Mouse (Mus musculus) MEL (cell line): Measurements from ENCODE around the gene Cyp17a1. TPM values are rescaled to one million over a fixed set of nuclear protein-coding genes. Genes with fewer than 3 reads are reported as not detected.
A peak's percentile ranks its signal among the peaks of the same experiment; 100 is the strongest.

Experiments used
- DNase-seq: peaks from one replicate; pipeline ENCODE4 v3.0.0; 2011; ENCODE audit warnings: low read depth, low spot score
- H3K27ac ChIP-seq: 2 replicates; pipeline ENCODE4 v1.5.1; 2012; ENCODE audit warnings: low read depth, mild to moderate bottlenecking, control low read depth, low read length, moderate library complexity; ENCODE audit not compliant: control insufficient read depth
- H3K27me3 ChIP-seq, 2 experiments: fragments of 150-350 bp in 1 of 2; sonication (generic) in 1 of 2; 2 replicates each; pipeline ENCODE4 v1.6.1; 2012; ENCODE audit warnings: low read length in 2 of 2, mild to moderate bottlenecking in 2 of 2, improper control_type of control experiment in 1 of 2, moderate library complexity in 1 of 2; ENCODE audit not compliant: insufficient read depth in 2 of 2, control insufficient read depth in 1 of 2
- H3K36me3 ChIP-seq, 2 experiments: 2 replicates each; pipeline ENCODE4 v1.6.1; 2012 to 2014; ENCODE audit warnings: low read length in 2 of 2, improper control_type of control experiment in 1 of 2, inconsistent platforms in 1 of 2, mild to moderate bottlenecking in 1 of 2; ENCODE audit not compliant: insufficient read depth in 2 of 2, control insufficient read depth in 1 of 2
- H3K4me1 ChIP-seq, 2 experiments: fragments of 150-350 bp in 1 of 2; sonication (generic) in 1 of 2; 2 replicates each; pipeline ENCODE4 v1.6.1; 2012; ENCODE audit warnings: low read length in 2 of 2, improper control_type of control experiment in 1 of 2, mild to moderate bottlenecking in 1 of 2; ENCODE audit not compliant: insufficient read depth in 2 of 2, control insufficient read depth in 1 of 2
- H3K4me3 ChIP-seq, 2 experiments: fragments of 150-350 bp in 1 of 2; sonication (generic) in 1 of 2; 2 replicates each; pipeline ENCODE4 v1.5.1; 2012; ENCODE audit warnings: low read depth in 2 of 2, low read length in 2 of 2, mild to moderate bottlenecking in 2 of 2, moderate library complexity in 2 of 2, control low read depth in 1 of 2, improper control_type of control experiment in 1 of 2; ENCODE audit not compliant: control insufficient read depth in 1 of 2, insufficient read depth in 1 of 2
- H3K79me2 ChIP-seq: 2 replicates; pipeline ENCODE4 v1.6.1; 2012; ENCODE audit warnings: mild to moderate bottlenecking, low read length, moderate library complexity; ENCODE audit not compliant: control insufficient read depth, poor library complexity, insufficient read depth
- H3K9ac ChIP-seq: 2 replicates; pipeline ENCODE4 v1.6.1; 2012; ENCODE audit warnings: low read depth, mild to moderate bottlenecking, control low read depth, low read length, moderate library complexity; ENCODE audit not compliant: control insufficient read depth, poor library complexity, severe bottlenecking
- H3K9me3 ChIP-seq: fragments of 150-350 bp; sonication (generic); replicated peaks from 2 replicates; pipeline ENCODE4 v1.6.1; 2012; ENCODE audit warnings: mild to moderate bottlenecking, low read length, improper control_type of control experiment, moderate library complexity; ENCODE audit not compliant: insufficient read depth
- BHLHE40 ChIP-seq: IDR thresholded peaks from 2 replicates; pipeline ENCODE4 v1.6.1; 2012; ENCODE audit warnings: low read depth, mild to moderate bottlenecking, inconsistent platforms, low read length, improper control_type of control experiment, borderline replicate concordance
- CHD1 ChIP-seq: IDR thresholded peaks from 2 replicates; pipeline ENCODE4 v1.6.1; 2012; ENCODE audit warnings: low read depth, mild to moderate bottlenecking, inconsistent platforms, low read length, improper control_type of control experiment
- CHD2 ChIP-seq: IDR thresholded peaks from 2 replicates; pipeline ENCODE4 v1.6.1; 2011; ENCODE audit warnings: low read length, improper control_type of control experiment
- CTCF ChIP-seq, 3 experiments: IDR thresholded peaks in 2 of 3; conservative IDR thresholded peaks in 1 of 3; 2 replicates each; pipeline ENCODE4 v1.5.1; 2011 to 2012; ENCODE audit warnings: low read length in 3 of 3, low read depth in 2 of 3, mild to moderate bottlenecking in 2 of 3, improper control_type of control experiment in 1 of 3, inconsistent platforms in 1 of 3, mixed read lengths in 1 of 3, moderate library complexity in 1 of 3; ENCODE audit not compliant: control insufficient read depth in 1 of 3, insufficient read depth in 1 of 3, poor library complexity in 1 of 3, severe bottlenecking in 1 of 3
- E2F4 ChIP-seq: IDR thresholded peaks from 2 replicates; pipeline ENCODE4 v1.6.1; 2011; ENCODE audit warnings: low read depth, low read length, improper control_type of control experiment, borderline replicate concordance
- ELF1 ChIP-seq: IDR thresholded peaks from 2 replicates; pipeline ENCODE4 v1.6.1; 2014; ENCODE audit warnings: low read depth, mild to moderate bottlenecking, inconsistent platforms, low read length, improper control_type of control experiment, moderate library complexity
- EP300 ChIP-seq, 2 experiments: IDR thresholded peaks; 2 replicates each; pipeline ENCODE4 v1.6.1; 2011; ENCODE audit warnings: improper control_type of control experiment in 2 of 2, low read length in 2 of 2, low read depth in 1 of 2, mild to moderate bottlenecking in 1 of 2
- ETS1 ChIP-seq: IDR thresholded peaks from 2 replicates; pipeline ENCODE4 v1.6.1; 2012; ENCODE audit warnings: low read depth, mild to moderate bottlenecking, inconsistent platforms, low read length, improper control_type of control experiment, moderate library complexity
- GABPA ChIP-seq: IDR thresholded peaks from 2 replicates; pipeline ENCODE4 v1.6.1; 2012; ENCODE audit warnings: low read depth, mild to moderate bottlenecking, inconsistent platforms, low read length, improper control_type of control experiment, moderate library complexity
- GATA1 ChIP-seq: IDR thresholded peaks from 2 replicates; pipeline ENCODE4 v1.6.1; 2011; ENCODE audit warnings: low read depth, low read length, improper control_type of control experiment
- HCFC1 ChIP-seq: IDR thresholded peaks from 2 replicates; pipeline ENCODE4 v1.6.1; 2012; ENCODE audit warnings: low read depth, mild to moderate bottlenecking, inconsistent platforms, low read length, improper control_type of control experiment, moderate library complexity
- JUND ChIP-seq: IDR thresholded peaks from 2 replicates; pipeline ENCODE4 v1.6.1; 2011; ENCODE audit warnings: low read depth, mild to moderate bottlenecking, improper control_type of control experiment, low read length
- KAT2A ChIP-seq: conservative IDR thresholded peaks from 2 replicates; pipeline ENCODE4 v1.6.1; 2012; ENCODE audit warnings: low read depth, low read length, improper control_type of control experiment, inconsistent platforms
- MAFK ChIP-seq: IDR thresholded peaks from 2 replicates; pipeline ENCODE4 v1.6.1; 2011; ENCODE audit warnings: low read depth, mild to moderate bottlenecking, low read length, improper control_type of control experiment, borderline replicate concordance
- MAX ChIP-seq: IDR thresholded peaks from 2 replicates; pipeline ENCODE4 v1.6.1; 2011; ENCODE audit warnings: low read length, improper control_type of control experiment
- MAZ ChIP-seq: IDR thresholded peaks from 2 replicates; pipeline ENCODE4 v1.6.1; 2012; ENCODE audit warnings: low read depth, mild to moderate bottlenecking, inconsistent platforms, low read length, improper control_type of control experiment
- MXI1 ChIP-seq: IDR thresholded peaks from 2 replicates; pipeline ENCODE4 v1.6.1; 2011; ENCODE audit warnings: mild to moderate bottlenecking, low read depth, low read length, improper control_type of control experiment
- MYB ChIP-seq: IDR thresholded peaks from 2 replicates; pipeline ENCODE4 v1.6.1; 2011; ENCODE audit warnings: mild to moderate bottlenecking, low read depth, low read length, improper control_type of control experiment
- MYC ChIP-seq: IDR thresholded peaks from 2 replicates; pipeline ENCODE4 v1.6.1; 2011; ENCODE audit warnings: low read depth, mild to moderate bottlenecking, low read length, improper control_type of control experiment, moderate library complexity
- NELFE ChIP-seq: IDR thresholded peaks from 2 replicates; pipeline ENCODE4 v1.6.1; 2011; ENCODE audit warnings: low read depth, low read length, improper control_type of control experiment
- NRF1 ChIP-seq: IDR thresholded peaks from 2 replicates; pipeline ENCODE4 v1.6.1; 2014; ENCODE audit warnings: low read depth, mild to moderate bottlenecking, inconsistent platforms, low read length, improper control_type of control experiment, moderate library complexity; ENCODE audit not compliant: poor library complexity, insufficient read depth, severe bottlenecking
- POLR2A ChIP-seq, 2 experiments: IDR thresholded peaks; 2 replicates each; pipeline ENCODE4 v1.6.1; 2011 to 2012; ENCODE audit warnings: low read length in 2 of 2, mild to moderate bottlenecking in 2 of 2, control low read depth in 1 of 2, improper control_type of control experiment in 1 of 2, low read depth in 1 of 2, moderate library complexity in 1 of 2; ENCODE audit not compliant: control insufficient read depth in 1 of 2, insufficient read depth in 1 of 2, poor library complexity in 1 of 2
- POLR2AphosphoS2 ChIP-seq: IDR thresholded peaks from 2 replicates; pipeline ENCODE4 v1.6.1; 2011; ENCODE audit warnings: low read length, improper control_type of control experiment
- POLR2AphosphoS5 ChIP-seq: IDR thresholded peaks from 2 replicates; pipeline ENCODE4 v1.6.1; 2012; ENCODE audit warnings: low read depth, borderline replicate concordance, mild to moderate bottlenecking, inconsistent platforms, low read length, moderate library complexity, mixed read lengths
- RAD21 ChIP-seq: IDR thresholded peaks from 2 replicates; pipeline ENCODE4 v1.6.1; 2011; ENCODE audit warnings: mild to moderate bottlenecking, low read depth, low read length, improper control_type of control experiment
- RCOR1 ChIP-seq: IDR thresholded peaks from 2 replicates; pipeline ENCODE4 v1.6.1; 2012; ENCODE audit warnings: low read depth, mild to moderate bottlenecking, inconsistent platforms, low read length, improper control_type of control experiment
- SIN3A ChIP-seq: IDR thresholded peaks from 2 replicates; pipeline ENCODE4 v1.6.1; 2012; ENCODE audit warnings: low read length, improper control_type of control experiment, inconsistent platforms
- SMC3 ChIP-seq: IDR thresholded peaks from 2 replicates; pipeline ENCODE4 v1.6.1; 2011; ENCODE audit warnings: low read depth, low read length, improper control_type of control experiment
- TAL1 ChIP-seq: IDR thresholded peaks from 2 replicates; pipeline ENCODE4 v1.6.1; 2012; ENCODE audit warnings: mild to moderate bottlenecking, inconsistent platforms, low read length, moderate library complexity, mixed read lengths
- TBP ChIP-seq: IDR thresholded peaks from 2 replicates; pipeline ENCODE4 v1.8.0; 2011; ENCODE audit warnings: low read depth, low read length, improper control_type of control experiment
- TCF12 ChIP-seq: IDR thresholded peaks from 2 replicates; pipeline ENCODE4 v1.6.1; 2014; ENCODE audit warnings: low read depth, mild to moderate bottlenecking, inconsistent platforms, low read length, improper control_type of control experiment, moderate library complexity
- UBTF ChIP-seq: IDR thresholded peaks from 2 replicates; pipeline ENCODE4 v1.6.1; 2012; ENCODE audit warnings: low read depth, mild to moderate bottlenecking, inconsistent platforms, low read length, improper control_type of control experiment, moderate library complexity, borderline replicate concordance; ENCODE audit not compliant: insufficient read depth
- USF1 ChIP-seq: IDR thresholded peaks from 2 replicates; pipeline ENCODE4 v1.6.1; 2014; ENCODE audit warnings: low read depth, mild to moderate bottlenecking, inconsistent platforms, low read length, improper control_type of control experiment, moderate library complexity
- USF2 ChIP-seq, 2 experiments: IDR thresholded peaks; 2 replicates each; pipeline ENCODE4 v1.6.1; 2011 to 2012; ENCODE audit warnings: improper control_type of control experiment in 2 of 2, low read length in 2 of 2, borderline replicate concordance in 1 of 2, inconsistent platforms in 1 of 2, low read depth in 1 of 2, mild to moderate bottlenecking in 1 of 2; ENCODE audit not compliant: insufficient read depth in 1 of 2
- ZC3H11A ChIP-seq: IDR thresholded peaks from 2 replicates; pipeline ENCODE4 v1.6.1; 2012; ENCODE audit warnings: low read depth, mild to moderate bottlenecking, inconsistent platforms, low read length, improper control_type of control experiment
- ZKSCAN1 ChIP-seq: IDR thresholded peaks from 2 replicates; pipeline ENCODE4 v1.6.1; 2012; ENCODE audit warnings: low read depth, mild to moderate bottlenecking, inconsistent platforms, low read length, improper control_type of control experiment, moderate library complexity
- ZMIZ1 ChIP-seq: IDR thresholded peaks from 2 replicates; pipeline ENCODE4 v1.6.1; 2012; ENCODE audit warnings: low read depth, mild to moderate bottlenecking, inconsistent platforms, low read length, improper control_type of control experiment, moderate library complexity
- ZNF384 ChIP-seq: IDR thresholded peaks from 2 replicates; pipeline ENCODE4 v1.6.1; 2012; ENCODE audit warnings: low read depth, mild to moderate bottlenecking, inconsistent platforms, low read length, improper control_type of control experiment
- polyA plus RNA-seq, 2 experiments: library from polyadenylated mRNA; stranded (reverse) in 1 of 2; unstranded in 1 of 2; fragments of >175 nt in 1 of 2; fragments of >200 nt in 1 of 2; gene quantifications; 2 replicates each; pipeline versions ENCODE4 v1.2.1 to v1.2.4; 2012; ENCODE audit warnings: low replicate concordance in 2 of 2, low read depth in 1 of 2; ENCODE audit not compliant: insufficient read length in 2 of 2, insufficient read depth in 1 of 2, missing spikeins in 1 of 2
- total RNA-seq: library from RNA; depleted of rRNA; stranded (reverse); fragments of 300-350 nt; gene quantifications from 2 replicates; pipeline ENCODE4 v1.2.3, GENCODE M21; 2012

Gene Cyp17a1
- total and polyA plus RNA-seq, 3 experiments, result not detected

DNA sequence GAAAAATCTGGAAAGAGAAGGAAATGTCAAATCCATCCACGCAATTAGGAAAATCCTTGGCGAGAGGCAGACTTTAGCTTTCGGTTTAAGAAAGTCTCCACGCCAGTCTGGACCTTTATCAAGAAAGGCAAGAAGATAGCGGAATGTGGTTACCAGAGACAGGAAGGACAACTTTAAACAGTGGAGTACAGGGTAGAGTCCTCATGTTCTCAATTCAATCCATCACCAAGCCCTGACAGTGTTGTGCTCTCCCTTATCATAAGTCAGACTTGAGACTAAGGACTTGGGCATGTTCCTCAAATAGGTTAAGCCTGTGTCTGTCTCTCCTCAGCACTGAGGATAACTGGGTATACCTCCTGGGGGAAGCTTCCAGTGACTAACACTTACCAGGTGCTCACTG is 3.2 kb downstream of the Cyp17a1 start:
- H3K9me3 ChIP-seq, result no peaks in the 10 kb centered on the region
- no peaks in the 10 kb centered on the region for H3K79me2 ChIP-seq
- peaks cover 0 to 18% of the 10 kb centered on the region in 2 experiments; a peak in 2 of 4 replicates for H3K36me3 ChIP-seq
- H3K4me3 ChIP-seq, result peak overlapping the region; percentile 39 to 65
- no peak overlapping the region for H3K27ac ChIP-seq
- H3K9ac ChIP-seq, result peak overlapping the region; percentile 27; the same call in 1 of the 2 replicates
- peak; percentile 89 for DNase-seq
- peaks cover 6 to 27% of the 10 kb centered on the region in 2 experiments for H3K4me1 ChIP-seq
- H3K27me3 ChIP-seq, result no peaks in the 10 kb centered on the region
- TF ChIP-seq TBP (no peak), ELF1 (0 out of 2 replicates have a peak, but pooled peaks have one; percentile 29), ZKSCAN1 (no peak), MYC (peak; percentile 93), HCFC1 (no peak), TAL1 (no peak; the same call in 1 of the 2 replicates), BHLHE40 (no peak), NRF1 (no peak), POLR2AphosphoS2 (no peak), ZMIZ1 (no peak), CTCF (IDR thresholded peaks at IDR 0.05 in 2 of 3, conservative IDR thresholded peaks at IDR 0.05 in 1 of 3; ENCODE audit: control insufficient read depth in 1 of 3, insufficient read depth in 1 of 3, low read depth in 2 of 3, low read length in 3 of 3, poor library complexity in 1 of 3, severe bottlenecking in 1 of 3) (no peak), MAZ (no peak), UBTF (no peak), NELFE (no peak), POLR2AphosphoS5 (no peak), ETS1 (peak; percentile 76), SIN3A (peak; percentile 86), JUND (0 out of 2 replicates have a peak, but pooled peaks have one; percentile 35), EP300 (IDR thresholded peaks at IDR 0.05; ENCODE audit: low read depth in 1 of 2, low read length in 2 of 2) (peak; percentile 66 to 82), TCF12 (peak; percentile 56; the same call in 1 of the 2 replicates), POLR2A (IDR thresholded peaks at IDR 0.05; ENCODE audit: control insufficient read depth in 1 of 2, insufficient read depth in 1 of 2, low read depth in 1 of 2, low read length in 2 of 2, poor library complexity in 1 of 2) (no peak), ZC3H11A (no peak; the same call in 1 of the 2 replicates), MAX (peak; percentile 76), MAFK (no peak), USF1 (no peak), CHD2 (no peak), MXI1 (peak; percentile 86), RAD21 (peak; percentile 14; the same call in 1 of the 2 replicates), CHD1 (0 out of 2 replicates have a peak, but pooled peaks have one; percentile 51), GATA1 (peak; percentile 91), KAT2A (no peak), RCOR1 (peak; percentile 67), E2F4 (no peak), MYB (no peak), USF2 (IDR thresholded peaks at IDR 0.05; ENCODE audit: borderline replicate concordance in 1 of 2, insufficient read depth in 1 of 2, low read depth in 1 of 2, low read length in 2 of 2) (no peak), SMC3 (peak; percentile 56), GABPA (no peak), ZNF384 (0 out of 2 replicates have a peak, but pooled peaks have one; percentile 23)
